Mouse (Mus musculus) adipocyte (in vitro differentiated cells): ENCODE data around the gene Abcb8.

Experiments
- DNase-seq: peaks from one replicate; pipeline ENCODE4 v3.0.0-alpha.2; 2016; ENCODE audit warnings: low spot score

The Abcb8 gene

DNA sequence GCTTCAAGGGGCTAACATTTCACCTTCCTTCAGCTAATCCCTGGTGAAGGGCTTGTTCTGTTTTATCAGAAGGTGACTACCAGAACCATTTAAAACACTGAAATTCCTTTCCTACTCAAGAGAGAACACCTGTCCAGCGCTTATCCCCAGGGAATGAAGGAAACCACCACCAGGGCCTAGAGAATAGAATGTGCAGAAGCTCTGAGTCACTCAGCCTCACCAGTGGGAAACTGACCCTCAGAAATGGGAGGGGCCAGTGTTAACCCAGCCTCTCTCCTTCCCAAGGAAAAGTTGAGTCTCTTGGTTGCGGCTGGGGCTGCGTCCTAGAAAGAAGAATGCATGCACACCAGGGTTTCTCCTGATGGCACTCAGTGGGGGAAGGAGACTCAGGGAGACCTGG lies 61.6 kb downstream of the Abcb8 start:
- no peak for DNase-seq

DNA sequence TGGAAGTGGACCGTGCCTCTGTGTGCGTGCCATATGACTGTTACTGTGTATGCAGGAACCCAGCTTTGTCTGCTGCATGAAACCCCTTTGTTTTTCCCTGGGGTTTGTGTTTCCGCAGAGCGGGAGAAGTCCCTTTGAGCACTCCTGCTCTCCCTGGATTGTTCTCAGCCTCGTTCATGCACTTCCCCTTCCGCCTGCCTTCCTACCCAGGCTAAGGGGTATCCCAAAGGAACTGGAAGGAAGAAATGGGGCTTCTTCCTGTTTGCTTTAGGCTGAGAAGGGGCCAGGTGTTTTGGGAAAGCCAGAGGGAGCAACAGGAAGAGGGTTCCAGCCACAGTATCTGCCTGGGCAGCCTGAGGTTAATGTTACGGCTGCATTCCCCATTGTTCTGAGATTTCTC lies 62.1 kb downstream of the Abcb8 start:
- no peak for DNase-seq
